Mouse (Mus musculus): ENCODE measurements around the gene Tmem252. TPM values are rescaled to one million over a fixed set of nuclear protein-coding genes. Genes with fewer than 3 reads are reported as not detected.

Gene Tmem252
- total and polyA plus RNA-seq, 3 experiments = not detected

DNA sequence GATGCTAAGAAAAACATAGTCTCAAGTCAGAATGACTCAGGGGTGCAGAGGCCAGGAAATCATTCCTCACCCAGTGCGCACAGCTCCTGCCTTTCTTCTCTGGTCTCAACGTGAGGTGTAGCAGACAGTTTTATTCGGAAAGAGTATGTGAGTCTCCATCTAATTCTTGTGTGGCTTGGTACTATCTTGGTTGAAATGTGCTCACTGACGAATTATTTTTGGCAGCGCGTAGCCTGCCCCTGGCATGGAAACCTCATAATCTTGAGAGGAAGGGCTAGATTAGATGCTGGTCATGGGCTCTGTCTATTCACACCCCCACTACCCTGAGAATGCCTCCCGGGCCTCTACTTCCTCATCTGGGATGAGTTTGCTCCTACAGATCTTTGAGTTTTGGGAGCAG is 34.2 kb downstream of the Tmem252 start:
- Histone ChIP-seq H3K79me2 (ENCODE audit: control insufficient read depth, insufficient read depth, low read length, poor library complexity) (no peaks in the 10 kb centered on the region), H3K4me1 (ENCODE audit: control insufficient read depth in 1 of 2, insufficient read depth in 2 of 2, low read length in 2 of 2) (no peaks in the 10 kb centered on the region), H3K9ac (ENCODE audit: control insufficient read depth, low read depth, low read length, poor library complexity, severe bottlenecking) (no peak overlapping the region), H3K4me3 (ENCODE audit: control insufficient read depth in 1 of 2, insufficient read depth in 1 of 2, low read depth in 2 of 2, low read length in 2 of 2) (no peak overlapping the region), H3K27me3 (ENCODE audit: control insufficient read depth in 1 of 2, insufficient read depth in 2 of 2, low read length in 2 of 2) (peaks cover 0 to 1% of the 10 kb centered on the region in 2 experiments; a peak in 2 of 4 replicates), H3K9me3 (replicated peaks; ENCODE audit: insufficient read depth, low read length) (no peaks in the 10 kb centered on the region), H3K27ac (ENCODE audit: control insufficient read depth, low read depth, low read length) (no peak overlapping the region), H3K36me3 (ENCODE audit: control insufficient read depth in 1 of 2, insufficient read depth in 2 of 2, low read length in 2 of 2) (no peaks in the 10 kb centered on the region)
- no peak for DNase-seq (ENCODE audit: low read depth, low spot score)
- no peak for TF ChIP-seq SIN3A (IDR thresholded peaks at IDR 0.05; ENCODE audit: low read length)
- TF ChIP-seq RCOR1 (IDR thresholded peaks at IDR 0.05; ENCODE audit: low read depth, low read length) = no peak
- TF ChIP-seq CTCF (IDR thresholded peaks at IDR 0.05 in 2 of 3, conservative IDR thresholded peaks at IDR 0.05 in 1 of 3; ENCODE audit: control insufficient read depth in 1 of 3, insufficient read depth in 1 of 3, low read depth in 2 of 3, low read length in 3 of 3, poor library complexity in 1 of 3, severe bottlenecking in 1 of 3) = no peak
- no peak for TF ChIP-seq TAL1 (IDR thresholded peaks at IDR 0.05; ENCODE audit: low read length)
- no peak for TF ChIP-seq JUND (IDR thresholded peaks at IDR 0.05; ENCODE audit: low read depth, low read length)
- no peak for TF ChIP-seq MYC (IDR thresholded peaks at IDR 0.05; ENCODE audit: low read depth, low read length)
- no peak for TF ChIP-seq POLR2AphosphoS5 (IDR thresholded peaks at IDR 0.05; ENCODE audit: borderline replicate concordance, low read depth, low read length)
- TF ChIP-seq POLR2AphosphoS2 (IDR thresholded peaks at IDR 0.05; ENCODE audit: low read length) = no peak
- TF ChIP-seq UBTF (IDR thresholded peaks at IDR 0.05; ENCODE audit: borderline replicate concordance, insufficient read depth, low read depth, low read length) = no peak
- no peak for TF ChIP-seq MAFK (IDR thresholded peaks at IDR 0.05; ENCODE audit: borderline replicate concordance, low read depth, low read length)
- TF ChIP-seq GATA1 (IDR thresholded peaks at IDR 0.05; ENCODE audit: low read depth, low read length) = no peak
- no peak for TF ChIP-seq GABPA (IDR thresholded peaks at IDR 0.05; ENCODE audit: low read depth, low read length)
- TF ChIP-seq USF2 (IDR thresholded peaks at IDR 0.05; ENCODE audit: borderline replicate concordance in 1 of 2, insufficient read depth in 1 of 2, low read depth in 1 of 2, low read length in 2 of 2) = no peak
- no peak for TF ChIP-seq CHD1 (IDR thresholded peaks at IDR 0.05; ENCODE audit: low read depth, low read length)

DNA sequence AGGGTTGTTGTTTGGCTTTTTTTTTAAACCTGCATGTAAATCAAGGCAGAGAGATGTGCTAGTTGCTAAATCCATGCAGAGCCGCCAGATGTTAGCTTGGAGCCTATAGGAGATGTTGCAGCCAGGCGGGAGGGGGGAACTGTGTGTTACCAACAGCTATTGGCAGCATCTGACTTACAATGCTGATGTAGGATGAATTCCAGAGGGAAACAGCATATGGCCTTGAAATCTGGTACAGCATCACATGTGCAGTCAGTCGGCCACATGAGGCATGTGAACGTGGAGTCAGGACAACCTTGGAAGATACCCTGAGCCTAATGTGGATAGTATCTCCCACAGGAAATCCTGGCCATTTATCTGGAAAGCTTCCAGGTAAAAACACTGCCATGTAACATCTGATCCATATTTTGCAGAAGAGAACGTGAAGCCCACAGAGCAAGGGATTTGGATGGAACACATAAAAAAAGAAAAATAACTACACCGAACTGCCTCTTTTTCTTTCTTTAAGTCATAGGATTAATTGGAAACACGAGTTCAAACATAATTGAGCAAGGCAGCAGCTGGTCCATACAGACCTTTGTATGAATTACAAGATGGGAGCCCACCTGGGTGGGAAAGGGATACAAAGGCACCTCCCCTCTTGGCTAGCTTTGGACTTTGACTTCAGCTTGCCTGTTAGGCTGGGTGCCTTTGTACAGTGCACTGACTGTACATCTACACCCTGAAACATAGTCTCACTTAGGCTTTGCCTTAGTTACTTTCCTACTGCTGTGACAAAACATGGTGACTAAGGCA is 42.7 kb downstream of the Tmem252 start:
- TF ChIP-seq POLR2AphosphoS2 (IDR thresholded peaks at IDR 0.05; ENCODE audit: low read length) (no peak), ZMIZ1 (IDR thresholded peaks at IDR 0.05; ENCODE audit: low read depth, low read length) (no peak), GATA1 (IDR thresholded peaks at IDR 0.05; ENCODE audit: low read depth, low read length) (no peak), TCF12 (IDR thresholded peaks at IDR 0.05; ENCODE audit: low read depth, low read length) (no peak), GABPA (IDR thresholded peaks at IDR 0.05; ENCODE audit: low read depth, low read length) (no peak), RCOR1 (IDR thresholded peaks at IDR 0.05; ENCODE audit: low read depth, low read length) (no peak), MYC (IDR thresholded peaks at IDR 0.05; ENCODE audit: low read depth, low read length) (no peak), ELF1 (IDR thresholded peaks at IDR 0.05; ENCODE audit: low read depth, low read length) (no peak), USF1 (IDR thresholded peaks at IDR 0.05; ENCODE audit: low read depth, low read length) (no peak), JUND (IDR thresholded peaks at IDR 0.05; ENCODE audit: low read depth, low read length) (no peak), MEF2A (IDR thresholded peaks at IDR 0.05; ENCODE audit: extremely low read depth, insufficient replicate concordance, low read depth, low read length, poor library complexity, severe bottlenecking) (no peak), EP300 (IDR thresholded peaks at IDR 0.05; ENCODE audit: low read depth in 1 of 2, low read length in 2 of 2) (no peak), RAD21 (IDR thresholded peaks at IDR 0.05; ENCODE audit: low read depth, low read length) (no peak), NRF1 (IDR thresholded peaks at IDR 0.05; ENCODE audit: insufficient read depth, low read depth, low read length, poor library complexity, severe bottlenecking) (no peak), TAL1 (IDR thresholded peaks at IDR 0.05; ENCODE audit: low read length) (no peak), ETS1 (IDR thresholded peaks at IDR 0.05; ENCODE audit: low read depth, low read length) (no peak), MAZ (IDR thresholded peaks at IDR 0.05; ENCODE audit: low read depth, low read length) (no peak)
- no peaks in the 10 kb centered on the region for H3K36me3 ChIP-seq (ENCODE audit: control insufficient read depth in 1 of 2, insufficient read depth in 2 of 2, low read length in 2 of 2)

More for the DNA sequence above, 42.7 kb downstream of the Tmem252 start:
- no peaks in the 10 kb centered on the region for H3K9me3 ChIP-seq (replicated peaks; ENCODE audit: insufficient read depth, low read length)
- H3K79me2 ChIP-seq (ENCODE audit: control insufficient read depth, insufficient read depth, low read length, poor library complexity) = no peaks in the 10 kb centered on the region
- no peaks in the 10 kb centered on the region for H3K4me1 ChIP-seq (ENCODE audit: control insufficient read depth in 1 of 2, insufficient read depth in 2 of 2, low read length in 2 of 2)
- H3K9ac ChIP-seq (ENCODE audit: control insufficient read depth, low read depth, low read length, poor library complexity, severe bottlenecking) = no peak overlapping the region
- no peak overlapping the region for H3K27ac ChIP-seq (ENCODE audit: control insufficient read depth, low read depth, low read length)
- no peak overlapping the region for H3K4me3 ChIP-seq (ENCODE audit: control insufficient read depth in 1 of 2, insufficient read depth in 1 of 2, low read depth in 2 of 2, low read length in 2 of 2)
- no peaks in the 10 kb centered on the region for H3K27me3 ChIP-seq (ENCODE audit: control insufficient read depth in 1 of 2, insufficient read depth in 2 of 2, low read length in 2 of 2)
- DNase-seq (ENCODE audit: low read depth, low spot score) = no peak
